Mouse (Mus musculus): ENCODE measurements around the gene 1700034J05Rik.

Gene 1700034J05Rik

GRCm38 (mm10) chr6:146963396-146964150, 9.4 kb upstream of the 1700034J05Rik start:
- no peak for DNase-seq (ENCODE audit: low read depth, low spot score)

- DNase-seq (ENCODE audit: low read depth, low spot score), result no peak
Measured at GRCm38 (mm10) chr6:146961832-146962481, 7.7 kb upstream of the 1700034J05Rik start.

- no peak for DNase-seq (ENCODE audit: low read depth, low spot score)
Measured at GRCm38 (mm10) chr6:146960956-146961355, 6.7 kb upstream of the 1700034J05Rik start.

GRCm38 (mm10) chr6:146959908-146960680, 5.9 kb upstream of the 1700034J05Rik start:
- peak; percentile 19 for DNase-seq (ENCODE audit: low read depth, low spot score)

- DNase-seq (ENCODE audit: low read depth, low spot score), result no peak
Measured at GRCm38 (mm10) chr6:146958694-146959093, 4.5 kb upstream of the 1700034J05Rik start.

GRCm38 (mm10) chr6:146956961-146957360, 2.7 kb upstream of the 1700034J05Rik start:
- no peak for DNase-seq (ENCODE audit: low read depth, low spot score)

GRCm38 (mm10) chr6:146955896-146956295, 1.7 kb upstream of the 1700034J05Rik start:
- no peak for DNase-seq (ENCODE audit: low read depth, low spot score)

- no peak for DNase-seq (ENCODE audit: low read depth, low spot score)
Measured at GRCm38 (mm10) chr6:146955475-146955874, 1.3 kb upstream of the 1700034J05Rik start.

- DNase-seq (ENCODE audit: low read depth, low spot score), result no peak
Measured at GRCm38 (mm10) chr6:146950454-146950832, 3.8 kb downstream of the 1700034J05Rik start.

GRCm38 (mm10) chr6:146949682-146950453, 4.4 kb downstream of the 1700034J05Rik start:
- DNase-seq (ENCODE audit: low read depth, low spot score), result no peak

- DNase-seq (ENCODE audit: low read depth, low spot score), result no peak
Measured at GRCm38 (mm10) chr6:146947186-146947585, 7.0 kb downstream of the 1700034J05Rik start.

- no peak for DNase-seq (ENCODE audit: low read depth, low spot score)
Measured at GRCm38 (mm10) chr6:146946327-146947029, 7.7 kb downstream of the 1700034J05Rik start.

- no peak for DNase-seq (ENCODE audit: low read depth, low spot score)
Measured at GRCm38 (mm10) chr6:146944830-146945229, 9.4 kb downstream of the 1700034J05Rik start.

- DNase-seq (ENCODE audit: low read depth, low spot score), result no peak
Measured at GRCm38 (mm10) chr6:146944009-146944408, 10.2 kb downstream of the 1700034J05Rik start.

- no peak for DNase-seq (ENCODE audit: low read depth, low spot score)
Measured at GRCm38 (mm10) chr6:146941505-146942275, 12.5 kb downstream of the 1700034J05Rik start.

GRCm38 (mm10) chr6:146939026-146939425, 15.2 kb downstream of the 1700034J05Rik start:
- DNase-seq (ENCODE audit: low read depth, low spot score), result no peak

GRCm38 (mm10) chr6:146935957-146936356, 18.3 kb downstream of the 1700034J05Rik start:
- DNase-seq (ENCODE audit: low read depth, low spot score), result no peak

GRCm38 (mm10) chr6:146933123-146933522, 21.1 kb downstream of the 1700034J05Rik start:
- DNase-seq (ENCODE audit: low read depth, low spot score), result no peak

GRCm38 (mm10) chr6:146929031-146929430, 25.2 kb downstream of the 1700034J05Rik start:
- DNase-seq (ENCODE audit: low read depth, low spot score), result no peak

GRCm38 (mm10) chr6:146928108-146928507, 26.1 kb downstream of the 1700034J05Rik start:
- DNase-seq (ENCODE audit: low read depth, low spot score), result no peak
